Mouse (Mus musculus): ENCODE data around the gene Mcts1. TPM values are rescaled to one million over a fixed set of nuclear protein-coding genes. Genes with fewer than 3 reads are reported as not detected.

The Mcts1 gene
- total RNA-seq (2014; rRNA removed), result 77.9 and 98.0 TPM in 2 replicates
- 174 and 215 TPM in 2 replicates for polyA plus RNA-seq (2015; fragmentation: Nextera tagmentation; extraction: Ambion mirVana)

DNA sequence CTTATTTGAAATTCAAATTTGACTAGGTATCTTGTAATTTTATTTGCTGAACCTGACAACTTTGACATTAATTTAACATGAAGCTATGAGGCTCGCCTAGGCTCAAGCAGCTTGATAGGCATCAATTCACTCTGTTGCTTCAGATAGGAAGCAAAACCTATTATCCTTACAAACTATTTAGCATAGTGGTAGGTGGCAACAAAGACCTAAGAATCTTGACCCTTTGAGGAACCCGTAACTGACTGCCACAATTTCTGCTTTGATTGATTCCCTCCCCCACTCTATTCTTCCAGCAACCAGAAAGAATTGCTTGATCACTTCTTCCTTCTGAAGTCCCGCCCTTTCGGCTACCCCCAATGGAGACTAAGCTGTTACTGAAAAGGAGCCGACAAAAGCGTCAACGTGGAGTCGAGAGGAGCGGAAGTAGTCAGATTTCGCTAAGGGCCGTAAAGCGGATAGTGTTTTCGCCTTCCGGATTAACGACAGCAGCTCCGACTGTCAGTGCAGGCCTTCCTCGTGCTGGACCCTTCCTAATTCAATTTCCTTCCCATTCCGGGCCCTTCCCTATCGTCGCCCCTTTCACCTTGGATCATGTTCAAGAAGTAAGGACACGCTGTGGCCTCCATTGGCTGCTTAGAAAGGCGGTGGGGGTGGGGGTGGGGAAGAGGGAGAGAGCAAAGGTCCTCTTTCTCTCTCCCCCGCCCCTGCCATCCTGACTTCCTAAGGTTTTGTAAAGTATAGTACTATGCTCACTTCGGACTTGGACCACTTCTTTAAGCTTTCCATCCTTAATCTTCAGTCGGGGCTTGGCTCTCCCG is at the start of gene Mcts1:
Gene Mcts1 (plus strand): TSS at position 402 of the 818 bp plus-strand sequence.
- Histone ChIP-seq H3K27ac (ENCODE audit: low read depth, low read length) (peak within 1 kb of the TSS; percentile 88), H3K27me3 (ENCODE audit: insufficient read depth, low read length) (no peaks in the 10 kb centered on the region), H3K36me3 (ENCODE audit: insufficient read depth) (no peaks in the 10 kb centered on the region), H3K9ac (peak within 1 kb of the TSS; percentile 58), H3K4me1 (ENCODE audit: insufficient read depth) (no peaks in the 10 kb centered on the region), H3K4me2 (ENCODE audit: low read depth) (peak within 1 kb of the TSS; percentile 44), H3K9me3 (ENCODE audit: low read length) (no peaks in the 10 kb centered on the region), H3K4me3 (ENCODE audit: low read depth, low read length) (peak within 1 kb of the TSS; percentile 46)
- no peak for TF ChIP-seq CTCF (IDR thresholded peaks at IDR 0.05; ENCODE audit: low read depth)
- DNase-seq (peak; percentile 89), ATAC-seq (peak; percentile 96)
- WGBS, result 25% methylated on average over 26 of the region's 26 CpGs

- no peak overlapping the region for H3K4me2 ChIP-seq (ENCODE audit: low read depth)
- no peak overlapping the region for H3K9ac ChIP-seq
- no peak for DNase-seq
- H3K27ac ChIP-seq (ENCODE audit: low read depth, low read length), result no peak overlapping the region
- no peaks in the 10 kb centered on the region for H3K4me1 ChIP-seq (ENCODE audit: insufficient read depth)
- no peak overlapping the region for H3K4me3 ChIP-seq (ENCODE audit: low read depth, low read length)
- ATAC-seq, result no peak
- TF ChIP-seq CTCF (IDR thresholded peaks at IDR 0.05; ENCODE audit: low read depth), result no peak
- H3K27me3 ChIP-seq (ENCODE audit: insufficient read depth, low read length), result no peaks in the 10 kb centered on the region
- H3K9me3 ChIP-seq (ENCODE audit: low read length), result no peaks in the 10 kb centered on the region
- no peaks in the 10 kb centered on the region; the same call in 1 of the 2 replicates for H3K36me3 ChIP-seq (ENCODE audit: insufficient read depth)
Observed at GRCm38 (mm10) chrX:38553255-38553654, 47.1 kb upstream of the Mcts1 start.

DNA sequence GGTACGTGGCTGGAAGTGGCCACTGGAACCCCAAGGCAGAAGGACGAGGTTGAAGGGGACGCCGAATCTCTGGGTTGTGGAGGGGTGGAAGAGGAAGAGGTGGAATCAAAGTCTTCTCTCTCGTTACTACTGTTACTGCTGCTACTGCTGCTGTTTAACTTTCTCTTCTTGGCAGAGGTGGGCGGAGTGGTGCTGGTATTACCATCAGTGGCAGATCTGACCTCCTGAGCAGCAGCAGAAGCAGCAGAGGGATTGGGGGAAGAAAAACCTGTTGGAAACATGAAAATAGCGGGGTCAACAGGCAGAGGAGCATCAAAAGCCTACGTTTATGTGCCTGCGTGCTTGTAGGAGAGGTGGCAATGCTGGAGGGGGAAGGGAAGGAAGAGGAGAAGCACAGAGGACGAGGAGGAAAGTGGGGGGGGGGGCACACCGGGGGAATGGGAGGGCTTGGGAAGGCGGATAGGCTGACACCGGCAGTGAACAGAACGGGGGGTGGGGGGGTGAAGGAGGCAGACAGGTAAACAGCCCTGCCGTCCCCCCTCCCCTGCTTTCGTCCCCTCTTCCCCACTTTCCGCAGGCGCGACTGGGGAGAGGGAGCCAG is 36.3 kb upstream of the Mcts1 start:
- Histone ChIP-seq H3K4me2 (ENCODE audit: low read depth) (peak overlapping the region; percentile 61), H3K36me3 (ENCODE audit: insufficient read depth) (no peaks in the 10 kb centered on the region), H3K27me3 (ENCODE audit: insufficient read depth, low read length) (no peaks in the 10 kb centered on the region), H3K9ac (peak overlapping the region; percentile 71), H3K27ac (ENCODE audit: low read depth, low read length) (peak overlapping the region; percentile 91), H3K9me3 (ENCODE audit: low read length) (no peaks in the 10 kb centered on the region), H3K4me1 (ENCODE audit: insufficient read depth) (no peaks in the 10 kb centered on the region), H3K4me3 (ENCODE audit: low read depth, low read length) (peak overlapping the region; percentile 54)
- 43% methylated on average over 16 of the region's 19 CpGs for WGBS
- ATAC-seq, result peak; percentile 4; the same call in 1 of the 2 replicates
- DNase-seq, result no peak
- no peak for TF ChIP-seq CTCF (IDR thresholded peaks at IDR 0.05; ENCODE audit: low read depth)

- Histone ChIP-seq H3K4me2 (ENCODE audit: low read depth) (peak overlapping the region; percentile 61), H3K4me3 (ENCODE audit: low read depth, low read length) (peak overlapping the region; percentile 54), H3K27ac (ENCODE audit: low read depth, low read length) (peak overlapping the region; percentile 91), H3K9ac (peak overlapping the region; percentile 71), H3K9me3 (ENCODE audit: low read length) (no peaks in the 10 kb centered on the region), H3K27me3 (ENCODE audit: insufficient read depth, low read length) (no peaks in the 10 kb centered on the region), H3K36me3 (ENCODE audit: insufficient read depth) (no peaks in the 10 kb centered on the region), H3K4me1 (ENCODE audit: insufficient read depth) (no peaks in the 10 kb centered on the region)
- DNase-seq (peak; percentile 89), ATAC-seq (peak; percentile 96)
- TF ChIP-seq CTCF (IDR thresholded peaks at IDR 0.05; ENCODE audit: low read depth), result no peak
- WGBS, result 25% methylated on average over 31 of the region's 52 CpGs
Observed at GRCm38 (mm10) chrX:38564542-38565175, 35.7 kb upstream of the Mcts1 start.

DNA sequence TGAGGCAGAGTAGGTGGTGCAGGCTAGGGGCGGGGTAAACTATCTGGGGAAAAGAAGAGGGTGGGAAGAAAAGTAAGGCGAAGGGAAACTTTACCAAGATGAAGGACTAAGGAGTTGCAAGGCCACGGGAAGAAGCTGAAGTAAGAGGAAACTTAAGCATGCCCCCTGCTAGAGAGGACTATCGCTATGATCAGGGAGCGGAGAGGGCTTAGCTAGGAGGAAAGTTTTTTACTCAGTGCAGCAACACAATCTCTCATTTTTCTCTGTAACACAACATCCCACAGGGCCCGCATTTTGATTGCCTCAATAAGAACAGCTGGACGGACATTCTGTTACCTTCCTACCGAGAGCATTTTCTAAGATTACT is 35.2 kb upstream of the Mcts1 start:
- Histone ChIP-seq H3K9me3 (ENCODE audit: low read length) (no peaks in the 10 kb centered on the region), H3K4me2 (ENCODE audit: low read depth) (peak overlapping the region; percentile 44), H3K4me3 (ENCODE audit: low read depth, low read length) (peak overlapping the region; percentile 54), H3K4me1 (ENCODE audit: insufficient read depth) (no peaks in the 10 kb centered on the region), H3K27ac (ENCODE audit: low read depth, low read length) (no peak overlapping the region; the same call in 1 of the 2 replicates), H3K27me3 (ENCODE audit: insufficient read depth, low read length) (no peaks in the 10 kb centered on the region), H3K9ac (peak overlapping the region; percentile 71; the same call in 1 of the 2 replicates), H3K36me3 (ENCODE audit: insufficient read depth) (no peaks in the 10 kb centered on the region)
- ATAC-seq (no peak), DNase-seq (no peak)
- WGBS, result 25% methylated on average over 8 of the region's 8 CpGs
- TF ChIP-seq CTCF (IDR thresholded peaks at IDR 0.05; ENCODE audit: low read depth), result no peak

DNA sequence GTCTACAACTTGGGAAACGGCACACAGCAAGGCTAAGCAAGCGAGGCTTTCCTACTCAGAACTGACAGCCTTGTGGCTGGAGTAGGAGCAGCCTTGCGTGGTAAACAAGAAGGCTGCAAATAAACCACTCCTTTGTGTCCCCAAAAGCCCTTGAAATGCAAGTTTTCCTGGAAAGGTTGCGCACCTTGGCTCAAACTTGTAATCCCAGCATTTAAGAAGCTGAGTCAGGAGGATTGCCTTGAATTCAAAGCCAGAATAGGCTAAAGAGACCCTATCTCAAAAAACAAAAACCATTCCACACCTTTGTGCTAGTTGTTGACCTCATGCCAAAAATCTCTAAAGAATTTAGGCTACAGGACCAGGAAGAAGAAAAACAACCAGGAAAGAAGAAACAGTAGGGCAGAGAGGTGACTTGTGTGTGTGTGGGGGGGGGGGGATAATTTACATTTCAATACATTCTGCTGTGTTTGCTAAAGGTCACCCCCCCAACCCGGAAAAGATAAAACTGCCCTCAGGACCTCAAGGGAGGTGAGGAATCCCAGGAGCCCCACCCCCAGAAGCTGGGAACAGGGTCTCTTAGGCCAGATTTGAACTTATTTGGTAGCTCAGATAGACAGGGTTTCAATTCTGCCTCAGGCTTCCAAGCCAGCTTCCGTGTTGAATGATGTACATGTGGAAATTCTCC is 33.7 kb upstream of the Mcts1 start:
- no peak for TF ChIP-seq CTCF (IDR thresholded peaks at IDR 0.05; ENCODE audit: low read depth)
- ATAC-seq, result no peak
- Histone ChIP-seq H3K9ac (no peak overlapping the region), H3K9me3 (ENCODE audit: low read length) (no peaks in the 10 kb centered on the region), H3K4me3 (ENCODE audit: low read depth, low read length) (no peak overlapping the region), H3K4me2 (ENCODE audit: low read depth) (no peak overlapping the region), H3K36me3 (ENCODE audit: insufficient read depth) (no peaks in the 10 kb centered on the region), H3K27me3 (ENCODE audit: insufficient read depth, low read length) (no peaks in the 10 kb centered on the region), H3K27ac (ENCODE audit: low read depth, low read length) (no peak overlapping the region), H3K4me1 (ENCODE audit: insufficient read depth) (no peaks in the 10 kb centered on the region)
- no peak for DNase-seq
- WGBS, result 76% methylated on average over 6 of the region's 6 CpGs
